Mouse (Mus musculus) frontal cortex, adult (tissue): ENCODE measurements around the gene Gm7714.
"Not testable (repeated sequence)": the region's sequence is repeated elsewhere in the genome, so short reads cannot be mapped to it uniquely, and the experiment has no call there.

Experiments
- ATAC-seq: cut with Nextera tagmentation; 2 replicates; pipeline ENCODE4 v1.9.2; 2017; ENCODE audit warnings: mild to moderate bottlenecking, moderate library complexity, mixed read lengths; ENCODE audit not compliant: low TSS enrichment

The Gm7714 gene

GRCm38 (mm10) chr5:88268619-88269018, at the start of gene Gm7714:
TSS of gene Gm7714 (plus strand) at chr5:88268919.
- ATAC-seq: no peak; the same call in 1 of the 2 replicates

- ATAC-seq: no peak; the same call in 1 of the 2 replicates
These were observed 12.2 kb upstream of the Gm7714 start for GRCm38 (mm10) chr5:88256475-88256874.

DNA sequence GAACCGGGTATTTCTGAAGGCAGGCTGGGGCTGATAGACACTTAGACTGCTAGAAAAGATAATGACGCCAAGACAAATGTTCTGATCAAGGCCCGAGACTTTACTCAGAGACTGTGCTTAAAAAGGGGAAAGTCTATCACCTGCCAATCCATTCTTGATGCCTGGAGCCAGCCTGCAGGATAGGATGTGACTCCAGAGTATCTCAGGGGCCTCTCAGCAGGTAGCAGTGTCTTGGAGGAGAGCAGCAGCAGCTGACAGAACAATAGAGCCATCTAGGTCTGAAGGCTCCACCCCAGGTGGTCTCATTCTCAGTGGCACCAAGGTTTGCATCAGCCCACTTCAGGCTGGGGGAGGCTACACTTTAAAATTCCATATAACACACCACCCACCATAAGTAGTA, 42.6 kb downstream of the Gm7714 start:
- not testable (repeated sequence) for ATAC-seq

- ATAC-seq: no peak
These were observed 48.3 kb downstream of the Gm7714 start, which contains the start of gene Prol1 for GRCm38 (mm10) chr5:88317012-88317411. TSS of gene Prol1 (plus strand) at chr5:88317312.
